Mouse (Mus musculus) lung, postnatal 10 days (tissue): ENCODE measurements around the gene Epha5.

Experiments
- DNase-seq: peaks from one replicate; pipeline ENCODE4 v3.0.0; 2021

Epha5 gene

DNA sequence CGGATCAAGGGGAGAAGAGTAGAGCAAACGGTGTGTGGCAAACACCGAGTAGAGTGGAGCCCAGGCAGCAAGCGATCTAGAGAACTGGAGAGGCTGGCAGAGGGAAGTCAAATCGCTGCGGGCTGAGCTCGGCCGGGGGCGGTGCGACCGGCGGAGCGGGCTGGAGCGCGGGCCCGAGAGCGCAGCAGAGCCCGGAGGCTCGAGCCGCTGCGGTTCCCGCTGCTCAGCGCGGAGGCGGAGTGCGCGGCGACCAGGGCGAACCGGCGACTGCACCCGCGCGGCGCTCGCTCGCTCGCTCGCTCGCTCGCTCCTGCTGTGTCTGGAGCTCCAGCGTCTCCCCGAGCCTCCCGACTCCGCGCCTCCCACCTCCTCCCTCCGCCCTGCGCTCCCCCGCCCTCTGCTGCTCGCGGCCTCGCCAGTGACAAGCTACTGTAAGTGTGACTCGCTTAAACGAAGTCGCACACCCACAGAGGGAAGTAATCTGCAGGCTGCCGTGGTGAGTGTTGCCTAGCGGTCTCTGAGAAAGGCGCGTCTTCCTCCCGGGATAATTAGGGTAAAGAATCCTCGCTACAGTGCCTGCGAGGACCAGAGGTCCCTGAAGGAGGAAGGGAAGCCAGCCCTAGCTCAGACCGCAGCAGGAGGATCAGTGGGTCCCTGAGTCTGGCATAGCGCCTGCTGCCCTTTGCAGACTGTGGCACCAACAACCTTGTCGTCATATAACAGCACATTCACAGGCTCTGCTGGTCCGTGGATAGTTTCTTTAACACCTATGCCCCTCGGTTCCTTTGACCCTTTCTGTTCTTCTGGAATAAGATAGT is at the start of gene Epha5:
Gene Epha5 (minus strand): TSS at position 321 of the 818 bp plus-strand sequence.
- DNase-seq, result peak; percentile 60

DNA sequence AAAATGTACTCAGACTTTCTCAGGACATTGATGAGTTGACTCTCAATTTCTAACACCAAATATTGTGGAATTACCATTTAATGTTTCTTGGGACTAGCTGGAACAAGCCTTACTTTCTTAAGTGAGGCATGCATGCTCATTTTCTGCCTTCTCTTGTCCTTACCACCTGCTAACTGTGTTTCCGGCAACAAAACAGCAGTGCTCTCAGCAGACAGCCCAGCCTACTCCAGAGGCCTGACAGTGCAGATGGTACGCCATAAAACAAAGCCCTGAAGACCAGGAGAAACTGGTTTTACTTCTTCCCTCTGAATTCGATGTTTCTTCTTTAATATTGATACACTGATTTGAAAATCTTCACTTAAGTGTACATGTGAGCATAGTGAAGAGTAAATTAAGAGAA is 39.0 kb upstream of the Epha5 start:
- DNase-seq, result no peak

DNA sequence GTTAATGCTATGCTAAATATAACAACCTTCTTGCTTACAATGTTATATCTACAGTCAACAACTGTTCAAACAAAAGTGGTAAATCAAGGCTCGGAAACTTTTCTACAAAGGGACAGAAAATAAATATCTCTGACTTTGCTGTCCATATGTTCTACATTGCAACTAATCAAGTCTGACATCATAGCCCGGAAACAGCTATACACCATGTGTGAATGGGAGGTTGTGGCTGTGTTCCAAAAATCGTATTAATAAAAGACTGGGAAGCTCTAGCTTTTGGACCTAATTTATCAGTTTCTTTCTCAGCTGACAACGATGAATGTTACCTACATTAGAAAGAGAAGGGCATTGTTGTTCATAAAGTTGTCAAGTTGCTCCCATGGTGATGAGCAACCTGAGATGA is 37.5 kb upstream of the Epha5 start:
- no peak for DNase-seq

DNA sequence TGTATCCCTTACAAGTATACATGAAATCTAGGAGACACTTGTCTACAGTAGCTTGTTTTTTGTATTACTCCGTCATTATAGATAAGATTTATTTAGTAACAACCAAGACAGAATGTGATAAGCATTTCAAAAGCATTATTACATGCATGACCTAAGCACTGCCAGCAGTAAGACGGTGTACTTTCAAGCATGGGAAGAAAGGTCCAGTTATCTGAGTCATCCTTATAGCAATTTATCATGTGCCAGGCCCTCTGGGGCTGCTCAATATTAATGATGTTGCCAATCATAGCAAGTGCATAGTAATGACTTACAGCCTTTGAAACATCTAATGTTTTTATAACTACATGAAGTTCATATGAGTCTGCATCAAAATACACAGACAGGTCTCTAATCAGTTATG is 36.7 kb upstream of the Epha5 start:
- no peak for DNase-seq

DNA sequence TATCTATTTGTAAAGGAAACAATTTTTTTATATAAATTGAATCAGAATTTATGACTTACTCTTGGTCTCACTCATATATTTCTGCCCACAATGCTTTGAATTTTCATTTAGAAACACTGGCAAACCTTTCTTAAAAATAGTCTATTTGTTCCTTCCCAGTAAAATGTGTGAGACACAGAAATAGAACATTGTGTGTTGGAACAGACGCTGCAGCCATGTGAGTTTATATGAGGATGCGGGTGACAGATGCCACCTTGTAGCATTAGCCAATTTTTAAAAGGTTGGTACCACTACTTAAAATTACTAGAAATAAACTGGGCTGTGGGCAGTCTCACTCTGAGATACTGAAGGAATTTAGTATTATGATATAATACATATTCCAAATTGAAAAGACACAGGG is 23.1 kb upstream of the Epha5 start:
- DNase-seq, result no peak

- DNase-seq, result no peak
These were observed 991 bp downstream of the Epha5 start for GRCm38 (mm10) chr5:84415961-84416821.

GRCm38 (mm10) chr5:84414931-84415431 is 2.2 kb downstream of the Epha5 start:
- DNase-seq, result no peak

- DNase-seq, result no peak
These were observed 4.2 kb downstream of the Epha5 start for GRCm38 (mm10) chr5:84413026-84413425.

- no peak for DNase-seq
These were observed 8.8 kb downstream of the Epha5 start for GRCm38 (mm10) chr5:84408370-84408769.

GRCm38 (mm10) chr5:84397085-84397484 is 20.1 kb downstream of the Epha5 start:
- DNase-seq, result no peak

- DNase-seq, result no peak
These were observed 51.8 kb downstream of the Epha5 start for GRCm38 (mm10) chr5:84365334-84365733.

DNA sequence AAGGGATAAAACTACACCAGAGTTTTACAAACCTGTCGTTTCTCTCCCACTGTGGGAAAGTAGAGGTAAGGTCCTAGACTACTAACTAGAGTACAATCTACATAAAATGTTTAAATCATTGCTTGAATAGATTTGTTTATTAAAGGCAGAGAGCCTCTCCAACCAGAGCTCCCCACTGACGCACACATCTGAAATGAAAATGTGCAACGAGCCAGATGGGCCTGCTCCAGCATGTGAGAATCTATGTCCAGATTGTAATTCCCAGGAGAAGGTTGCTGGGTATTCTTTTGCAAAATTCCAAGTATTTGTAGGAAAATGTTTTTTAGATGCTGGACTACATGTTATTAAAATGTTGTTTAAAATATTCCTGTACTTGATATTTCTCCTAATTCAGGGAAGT is 57.8 kb downstream of the Epha5 start:
- DNase-seq, result no peak

DNA sequence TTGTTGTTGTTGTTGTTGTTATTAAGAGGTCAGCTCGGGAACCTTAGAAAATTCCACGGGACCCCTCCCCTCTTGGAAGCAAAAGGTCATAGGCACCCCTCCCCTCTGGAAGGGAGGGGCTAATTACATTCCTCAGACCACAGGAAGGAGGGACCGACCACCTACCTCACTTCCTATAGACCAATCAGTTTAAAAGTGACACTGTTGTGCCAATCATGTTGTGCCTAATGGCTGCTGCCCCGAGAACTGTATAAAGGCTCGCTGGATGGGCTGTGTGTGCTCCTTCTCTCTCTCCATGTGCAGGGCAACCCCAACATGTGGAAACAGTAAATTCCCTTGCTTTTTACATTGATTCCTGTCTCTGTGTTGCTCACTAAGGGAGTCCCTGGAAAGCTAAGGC is 64.1 kb downstream of the Epha5 start:
- no peak for DNase-seq

- no peak for DNase-seq
These were observed 70.3 kb downstream of the Epha5 start for GRCm38 (mm10) chr5:84346728-84347499.

- DNase-seq, result no peak
These were observed 81.2 kb downstream of the Epha5 start for GRCm38 (mm10) chr5:84335834-84336465.

- no peak for DNase-seq
These were observed 82.7 kb downstream of the Epha5 start for GRCm38 (mm10) chr5:84334481-84334880.

- DNase-seq, result no peak
These were observed 85.6 kb downstream of the Epha5 start for GRCm38 (mm10) chr5:84331631-84332030.

- DNase-seq, result no peak
These were observed 96.6 kb downstream of the Epha5 start for GRCm38 (mm10) chr5:84320553-84320952.

DNA sequence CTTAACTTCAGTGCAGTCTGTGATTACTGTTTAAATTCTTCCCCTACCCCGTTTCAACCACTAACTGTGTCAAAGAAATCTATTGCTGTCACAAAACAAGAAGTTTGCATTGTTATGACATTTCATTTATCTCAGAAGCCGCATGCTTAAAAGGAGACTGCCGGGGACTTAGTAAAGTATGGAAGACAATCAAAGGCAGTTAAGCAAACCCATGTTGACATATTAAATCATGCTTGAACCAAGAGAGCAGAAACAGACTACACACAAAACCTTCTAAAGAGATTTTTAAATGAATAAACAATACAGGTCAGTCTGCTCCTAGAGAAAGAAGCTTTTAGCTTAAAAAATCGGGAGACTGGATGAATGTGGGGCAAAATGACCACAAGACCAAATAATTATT is 97.0 kb downstream of the Epha5 start:
- no peak for DNase-seq

DNA sequence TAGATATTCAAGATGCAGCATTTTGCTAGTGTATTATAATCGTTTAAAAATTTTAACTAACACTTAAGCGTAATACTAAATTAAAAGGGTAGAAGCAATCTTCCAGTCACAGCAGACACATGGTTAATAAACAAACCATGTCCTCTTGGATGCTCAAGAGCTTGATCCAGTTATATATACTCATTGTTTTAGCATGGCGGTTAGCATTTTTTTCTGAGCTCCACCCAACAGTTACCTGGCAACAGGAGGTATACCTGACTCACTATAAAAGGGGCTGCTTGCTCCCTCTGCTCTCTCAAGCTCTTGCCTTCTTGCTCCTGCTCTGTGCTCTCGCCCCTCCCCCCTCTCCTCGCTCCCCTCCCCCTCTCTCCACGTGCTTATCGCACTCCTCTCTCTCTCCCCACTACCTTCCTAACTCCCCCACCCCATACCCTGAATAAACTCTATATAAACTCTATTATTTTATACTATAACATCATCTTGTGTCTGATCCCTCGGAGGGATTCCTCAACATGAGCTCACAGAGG is 98.3 kb downstream of the Epha5 start:
- DNase-seq, result no peak

GRCm38 (mm10) chr5:84317839-84318238 is 99.3 kb downstream of the Epha5 start:
- no peak for DNase-seq

DNA sequence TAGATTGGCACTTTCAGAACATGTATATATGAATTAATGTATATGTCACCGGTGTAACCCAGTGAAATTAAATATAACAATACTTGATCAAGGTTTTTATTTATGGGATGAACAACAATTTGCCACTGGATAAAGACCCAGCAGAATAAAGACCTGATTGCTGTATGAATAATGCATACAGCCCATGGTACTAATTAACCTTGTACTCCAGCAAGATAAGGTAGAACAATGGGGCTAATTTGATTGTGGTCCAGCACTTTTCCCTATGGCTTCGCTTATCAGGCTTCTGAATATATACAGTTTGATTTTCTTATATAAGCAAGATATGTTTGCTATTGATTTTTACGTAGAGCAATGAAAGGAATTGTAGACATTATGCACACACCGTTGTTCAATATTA is 103.6 kb downstream of the Epha5 start:
- DNase-seq, result no peak
